Mouse (Mus musculus): ENCODE measurements around the gene Gstm3. TPM values are rescaled to one million over a fixed set of nuclear protein-coding genes. Genes with fewer than 3 reads are reported as not detected.
"Not testable (repeated sequence)": the region's sequence is repeated elsewhere in the genome, so short reads cannot be mapped to it uniquely, and the experiment has no call there.

Gstm3 gene
- polyA plus RNA-seq, 1 experiment: not detected

DNA sequence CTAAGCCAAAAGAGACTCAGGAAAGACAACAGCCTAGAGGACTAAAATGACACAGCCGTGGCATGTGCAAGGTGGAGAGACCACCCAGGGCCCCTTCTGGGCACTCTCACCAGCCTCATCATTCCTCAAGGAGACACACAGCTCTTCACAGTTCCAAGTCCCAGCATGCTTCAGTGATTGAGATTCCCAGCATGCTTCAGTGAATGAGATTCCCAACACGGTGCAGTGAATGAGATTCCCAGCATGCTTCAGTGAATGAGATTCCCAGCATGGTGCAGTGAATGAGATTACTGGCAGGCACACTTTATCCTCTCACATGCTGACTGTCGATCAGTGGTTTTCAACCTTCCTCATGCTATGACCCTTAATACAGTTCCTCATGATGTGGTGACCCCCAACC is 42.5 kb upstream of the Gstm3 start:
- TF ChIP-seq CTCF (IDR thresholded peaks at IDR 0.05; ENCODE audit: control insufficient read depth, insufficient read depth, low read length) (no peak), POLR2A (IDR thresholded peaks at IDR 0.05; ENCODE audit: borderline replicate concordance, control insufficient read depth, low read depth, low read length) (no peak)
- 78% methylated on average over 3 of the region's 3 CpGs for WGBS
- Histone ChIP-seq H3K4me3 (replicated peaks; ENCODE audit: control insufficient read depth, low read depth, low read length) (no peak overlapping the region), H3K4me1 (ENCODE audit: control insufficient read depth, insufficient read depth, low read length) (peaks cover 2% of the 10 kb centered on the region; the same call in 1 of the 2 replicates), H3K27ac (ENCODE audit: control insufficient read depth, insufficient read depth, low read depth, low read length, poor library complexity) (no peak overlapping the region)

DNA sequence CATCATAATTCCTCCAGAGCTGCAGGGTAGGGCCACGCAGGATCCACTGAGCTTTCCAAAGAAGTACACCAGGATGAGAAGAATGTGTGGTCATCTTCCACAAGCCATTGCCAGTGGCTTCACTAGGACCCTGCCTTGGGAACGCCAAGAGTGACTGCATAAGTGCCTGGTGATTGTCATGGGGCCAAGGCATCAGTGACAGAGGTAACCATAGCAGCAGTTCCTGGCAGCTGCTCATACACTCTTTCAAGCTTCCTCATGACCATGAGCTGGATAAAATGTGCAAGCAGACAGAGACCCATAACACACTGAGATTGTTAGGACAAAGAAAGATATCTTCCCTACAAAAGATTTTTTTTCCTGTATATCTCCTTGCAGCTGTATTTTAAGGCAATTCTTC is 41.2 kb upstream of the Gstm3 start:
- WGBS: 54% methylated on average over 2 of the region's 2 CpGs
- peaks cover 2% of the 10 kb centered on the region; the same call in 1 of the 2 replicates for H3K4me1 ChIP-seq (ENCODE audit: control insufficient read depth, insufficient read depth, low read length)
- TF ChIP-seq CTCF (IDR thresholded peaks at IDR 0.05; ENCODE audit: control insufficient read depth, insufficient read depth, low read length): no peak
- no peak for TF ChIP-seq POLR2A (IDR thresholded peaks at IDR 0.05; ENCODE audit: borderline replicate concordance, control insufficient read depth, low read depth, low read length)
- no peak overlapping the region for H3K27ac ChIP-seq (ENCODE audit: control insufficient read depth, insufficient read depth, low read depth, low read length, poor library complexity)
- H3K4me3 ChIP-seq (replicated peaks; ENCODE audit: control insufficient read depth, low read depth, low read length): no peak overlapping the region

- TF ChIP-seq POLR2A (IDR thresholded peaks at IDR 0.05; ENCODE audit: borderline replicate concordance, control insufficient read depth, low read depth, low read length) (no peak), CTCF (IDR thresholded peaks at IDR 0.05; ENCODE audit: control insufficient read depth, insufficient read depth, low read length) (no peak)
- H3K27ac ChIP-seq (ENCODE audit: control insufficient read depth, insufficient read depth, low read depth, low read length, poor library complexity): no peak overlapping the region
- H3K4me1 ChIP-seq (ENCODE audit: control insufficient read depth, insufficient read depth, low read length): no peaks in the 10 kb centered on the region
- WGBS: 65% methylated on average over 8 of the region's 8 CpGs
- no peak overlapping the region for H3K4me3 ChIP-seq (replicated peaks; ENCODE audit: control insufficient read depth, low read depth, low read length)
Measured at GRCm38 (mm10) chr3:108002021-108002420, 32.9 kb upstream of the Gstm3 start.

- Histone ChIP-seq H3K4me3 (replicated peaks; ENCODE audit: control insufficient read depth, low read depth, low read length) (no peak overlapping the region), H3K4me1 (ENCODE audit: control insufficient read depth, insufficient read depth, low read length) (no peaks in the 10 kb centered on the region), H3K27ac (ENCODE audit: control insufficient read depth, insufficient read depth, low read depth, low read length, poor library complexity) (no peak overlapping the region)
- WGBS: 77% methylated on average over 3 of the region's 3 CpGs
- TF ChIP-seq CTCF (IDR thresholded peaks at IDR 0.05; ENCODE audit: control insufficient read depth, insufficient read depth, low read length) (no peak), POLR2A (IDR thresholded peaks at IDR 0.05; ENCODE audit: borderline replicate concordance, control insufficient read depth, low read depth, low read length) (no peak)
Measured at GRCm38 (mm10) chr3:107999491-107999890, 30.4 kb upstream of the Gstm3 start.

DNA sequence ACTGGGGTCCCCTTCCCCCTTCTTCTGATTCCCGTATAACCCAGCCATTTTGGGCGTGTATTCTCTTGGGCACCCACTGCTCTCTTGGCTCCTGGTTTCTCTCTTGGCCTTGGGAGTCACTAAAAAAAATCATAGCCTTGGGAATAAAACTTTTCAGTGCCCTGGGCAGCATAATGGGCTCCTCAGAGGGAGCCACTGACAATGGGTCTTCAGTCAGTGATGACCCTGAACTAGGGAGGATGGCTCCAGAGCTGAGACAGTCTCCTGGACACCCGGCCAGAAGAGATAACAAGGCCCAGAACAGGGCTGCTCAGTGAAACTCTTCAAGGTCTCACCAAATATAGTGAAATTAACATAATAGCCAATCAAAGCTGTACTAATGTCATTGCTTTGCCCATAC is 29.5 kb upstream of the Gstm3 start:
- Histone ChIP-seq H3K4me3 (replicated peaks; ENCODE audit: control insufficient read depth, low read depth, low read length) (no peak overlapping the region), H3K4me1 (ENCODE audit: control insufficient read depth, insufficient read depth, low read length) (no peaks in the 10 kb centered on the region), H3K27ac (ENCODE audit: control insufficient read depth, insufficient read depth, low read depth, low read length, poor library complexity) (no peak overlapping the region)
- TF ChIP-seq POLR2A (IDR thresholded peaks at IDR 0.05; ENCODE audit: borderline replicate concordance, control insufficient read depth, low read depth, low read length) (no peak), CTCF (IDR thresholded peaks at IDR 0.05; ENCODE audit: control insufficient read depth, insufficient read depth, low read length) (no peak)
- WGBS: 78% methylated on average over 3 of the region's 3 CpGs

DNA sequence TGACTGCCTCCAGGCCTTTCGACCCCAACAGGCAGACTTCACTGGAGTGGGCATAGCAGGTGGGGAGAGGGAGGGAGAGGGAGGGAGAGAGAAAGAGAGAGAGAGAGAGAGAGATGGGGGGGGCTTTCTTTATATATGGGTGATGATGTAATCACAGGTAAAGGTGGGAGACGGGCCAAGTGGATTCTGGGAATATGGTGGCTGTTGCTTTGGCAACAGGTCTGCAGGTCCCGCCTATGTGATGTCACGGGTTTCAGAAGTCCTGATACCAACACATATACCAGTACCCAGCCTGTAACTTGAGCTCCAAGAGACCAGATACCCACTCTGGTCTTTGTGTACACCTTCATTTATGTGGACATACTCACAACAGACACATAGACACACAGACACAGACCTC is 27.5 kb upstream of the Gstm3 start:
- 76% methylated on average over 4 of the region's 4 CpGs for WGBS
- TF ChIP-seq POLR2A (IDR thresholded peaks at IDR 0.05; ENCODE audit: borderline replicate concordance, control insufficient read depth, low read depth, low read length) (no peak), CTCF (IDR thresholded peaks at IDR 0.05; ENCODE audit: control insufficient read depth, insufficient read depth, low read length) (no peak)
- H3K4me3 ChIP-seq (replicated peaks; ENCODE audit: control insufficient read depth, low read depth, low read length): no peak overlapping the region
- no peaks in the 10 kb centered on the region for H3K4me1 ChIP-seq (ENCODE audit: control insufficient read depth, insufficient read depth, low read length)
- no peak overlapping the region for H3K27ac ChIP-seq (ENCODE audit: control insufficient read depth, insufficient read depth, low read depth, low read length, poor library complexity)

DNA sequence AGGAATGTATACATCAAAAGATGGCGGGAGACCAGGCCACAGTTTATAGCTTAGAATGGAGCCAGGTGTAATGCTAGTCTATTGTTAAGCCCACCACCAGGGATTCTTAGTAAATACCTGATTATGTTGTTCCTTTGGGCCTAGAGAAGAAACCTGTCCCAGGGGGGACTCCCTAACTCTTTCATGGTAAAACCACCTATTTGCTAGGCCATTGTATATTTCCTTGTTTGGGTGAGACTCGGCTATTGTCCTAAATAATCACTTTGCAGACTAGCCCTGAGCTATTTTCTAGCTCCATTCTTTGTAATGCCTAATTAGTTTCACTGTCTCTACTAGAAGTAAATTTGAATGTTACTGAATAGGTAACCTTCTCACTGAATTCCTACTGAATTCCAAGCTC is 26.9 kb upstream of the Gstm3 start:
- 81% methylated on average over 2 of the region's 2 CpGs for WGBS

GRCm38 (mm10) chr3:107986041-107986562 is 17.0 kb upstream of the Gstm3 start, which contains the start of gene Gstm2:
Gene Gstm2 (minus strand): TSS chr3:107986453.
- H3K4me1 ChIP-seq (ENCODE audit: control insufficient read depth, insufficient read depth, low read length): no peaks in the 10 kb centered on the region
- no peak for TF ChIP-seq CTCF (IDR thresholded peaks at IDR 0.05; ENCODE audit: control insufficient read depth, insufficient read depth, low read length)
- no peak for TF ChIP-seq POLR2A (IDR thresholded peaks at IDR 0.05; ENCODE audit: borderline replicate concordance, control insufficient read depth, low read depth, low read length)
- no peak within 1 kb of the TSS for H3K27ac ChIP-seq (ENCODE audit: control insufficient read depth, insufficient read depth, low read depth, low read length, poor library complexity)
- no peak within 1 kb of the TSS for H3K4me3 ChIP-seq (replicated peaks; ENCODE audit: control insufficient read depth, low read depth, low read length)
- 60% methylated on average over 8 of the region's 8 CpGs for WGBS

More for the DNA sequence above, 26.9 kb upstream of the Gstm3 start:
- H3K27ac ChIP-seq (ENCODE audit: control insufficient read depth, insufficient read depth, low read depth, low read length, poor library complexity); H3K4me1 ChIP-seq (ENCODE audit: control insufficient read depth, insufficient read depth, low read length); H3K4me3 ChIP-seq (replicated peaks; ENCODE audit: control insufficient read depth, low read depth, low read length): not testable (repeated sequence)

DNA sequence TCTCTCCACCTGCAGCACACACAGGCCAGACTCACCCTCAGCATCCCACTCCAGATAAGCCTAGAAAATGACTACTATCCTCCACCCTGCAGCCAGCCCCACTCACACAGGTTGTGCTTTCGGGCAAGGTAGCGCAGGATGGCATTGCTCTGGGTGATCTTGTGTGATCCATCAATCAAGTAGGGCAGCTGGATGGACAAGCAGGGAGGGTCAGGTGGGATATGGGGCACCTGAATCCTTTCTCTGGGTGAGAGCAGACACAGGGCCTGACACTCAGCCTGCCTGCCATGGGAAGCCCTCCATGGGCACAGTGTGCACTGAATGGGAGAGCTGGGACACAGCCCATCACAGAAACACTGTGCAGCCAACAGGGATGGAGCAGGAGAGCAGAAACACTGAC is 16.1 kb upstream of the Gstm3 start:
- H3K4me1 ChIP-seq (ENCODE audit: control insufficient read depth, insufficient read depth, low read length); H3K27ac ChIP-seq (ENCODE audit: control insufficient read depth, insufficient read depth, low read depth, low read length, poor library complexity); H3K4me3 ChIP-seq (replicated peaks; ENCODE audit: control insufficient read depth, low read depth, low read length): not testable (repeated sequence)
- 85% methylated on average over 2 of the region's 2 CpGs for WGBS

All from bone marrow, adult 2 months (tissue).